Mouse (Mus musculus) retina, postnatal 7 days (tissue): ENCODE data around the gene Csrnp1.

Experiments
- DNase-seq: peaks from one replicate; pipeline ENCODE4 v3.0.0-alpha.2; 2012; ENCODE audit warnings: low read depth, low spot score

Csrnp1 gene

GRCm38 (mm10) chr9:120002893-120003292 lies 18.4 kb upstream of the Csrnp1 start:
- no peak for DNase-seq

- DNase-seq: no peak
These were observed 17.7 kb upstream of the Csrnp1 start for GRCm38 (mm10) chr9:120001945-120002725.

- DNase-seq: no peak
These were observed 16.3 kb upstream of the Csrnp1 start for GRCm38 (mm10) chr9:120000761-120001160.

GRCm38 (mm10) chr9:119999636-120000035 lies 15.2 kb upstream of the Csrnp1 start:
- no peak for DNase-seq

GRCm38 (mm10) chr9:119998776-119999175 lies 14.3 kb upstream of the Csrnp1 start:
- DNase-seq: no peak

GRCm38 (mm10) chr9:119996080-119996479 lies 11.6 kb upstream of the Csrnp1 start:
- no peak for DNase-seq

GRCm38 (mm10) chr9:119994207-119994606 lies 9.7 kb upstream of the Csrnp1 start:
- no peak for DNase-seq

- DNase-seq: no peak
These were observed 8.8 kb upstream of the Csrnp1 start for GRCm38 (mm10) chr9:119993092-119993844.

GRCm38 (mm10) chr9:119991310-119991709 lies 6.9 kb upstream of the Csrnp1 start:
- DNase-seq: no peak

- no peak for DNase-seq
These were observed 3.8 kb upstream of the Csrnp1 start for GRCm38 (mm10) chr9:119988304-119988703.

- no peak for DNase-seq
These were observed 1.6 kb upstream of the Csrnp1 start for GRCm38 (mm10) chr9:119985881-119986574.

- peak; percentile 55 for DNase-seq
These were observed 598 bp downstream of the Csrnp1 start for GRCm38 (mm10) chr9:119983585-119984535.

GRCm38 (mm10) chr9:119982956-119983551 lies 1.4 kb downstream of the Csrnp1 start:
- DNase-seq: no peak

GRCm38 (mm10) chr9:119982241-119982811 lies 2.1 kb downstream of the Csrnp1 start:
- DNase-seq: no peak

- no peak for DNase-seq
These were observed 3.0 kb downstream of the Csrnp1 start for GRCm38 (mm10) chr9:119981183-119982179.

- no peak for DNase-seq
These were observed 3.7 kb downstream of the Csrnp1 start for GRCm38 (mm10) chr9:119980770-119981182.

GRCm38 (mm10) chr9:119979749-119980148 lies 4.7 kb downstream of the Csrnp1 start:
- DNase-seq: no peak

GRCm38 (mm10) chr9:119978811-119979441 lies 5.5 kb downstream of the Csrnp1 start:
- DNase-seq: no peak
